Mouse (Mus musculus) G1E-ER4 (cell line): ENCODE measurements around the gene Akap14. TPM values are rescaled to one million over a fixed set of nuclear protein-coding genes. Genes with fewer than 3 reads are reported as not detected.

Source experiments
- GATA1 ChIP-seq: IDR thresholded peaks from one replicate; pipeline ENCODE4 v1.8.0; 2012; ENCODE audit warnings: low read length, inconsistent platforms
- polyA plus RNA-seq: library from polyadenylated mRNA; stranded (reverse); fragments of >175 nt; gene quantifications from 2 replicates; pipeline ENCODE4 v1.2.3, GENCODE M21; 2012

Akap14 gene
- not detected in 2 replicates for polyA plus RNA-seq

GRCm38 (mm10) chrX:37168742-37169141, at the start of gene Akap14:
Akap14 (minus strand) TSS chrX:37168842.
- TF ChIP-seq GATA1: no peak

GRCm38 (mm10) chrX:37210941-37211340, 42.3 kb upstream of the Akap14 start, which contains the start of gene Gm9:
Gm9 (minus strand) TSS chrX:37211041.
- no peak for TF ChIP-seq GATA1

- no peak for TF ChIP-seq GATA1
These were observed 30.0 kb upstream of the Akap14 start for GRCm38 (mm10) chrX:37198676-37199075.

GRCm38 (mm10) chrX:37191744-37192379, 23.2 kb upstream of the Akap14 start:
- no peak for TF ChIP-seq GATA1

GRCm38 (mm10) chrX:37191105-37191743, 22.6 kb upstream of the Akap14 start, which contains the start of the genes Ndufa1 and Rnf113a1:
Ndufa1 (minus strand) TSS chrX:37191163.
Rnf113a1 (plus strand) TSS chrX:37191245.
- no peak for TF ChIP-seq GATA1

- no peak for TF ChIP-seq GATA1
These were observed 22.1 kb upstream of the Akap14 start for GRCm38 (mm10) chrX:37190755-37191104.

GRCm38 (mm10) chrX:37167085-37167484, 1.6 kb downstream of the Akap14 start:
- no peak for TF ChIP-seq GATA1

GRCm38 (mm10) chrX:37163115-37163514, 5.5 kb downstream of the Akap14 start:
- no peak for TF ChIP-seq GATA1

GRCm38 (mm10) chrX:37161169-37161568, 7.5 kb downstream of the Akap14 start:
- no peak for TF ChIP-seq GATA1

GRCm38 (mm10) chrX:37157839-37158238, 10.8 kb downstream of the Akap14 start:
- no peak for TF ChIP-seq GATA1

- TF ChIP-seq GATA1: no peak
These were observed 23.7 kb downstream of the Akap14 start for GRCm38 (mm10) chrX:37144954-37145353.

GRCm38 (mm10) chrX:37141732-37142131, 26.9 kb downstream of the Akap14 start:
- TF ChIP-seq GATA1: no peak

- TF ChIP-seq GATA1: no peak
These were observed 41.8 kb downstream of the Akap14 start, which contains the start of gene Nkap for GRCm38 (mm10) chrX:37126671-37127358. Nkap (plus strand) TSS chrX:37126795.

GRCm38 (mm10) chrX:37125511-37125910, 43.1 kb downstream of the Akap14 start:
- no peak for TF ChIP-seq GATA1

- TF ChIP-seq GATA1: no peak
These were observed 48.4 kb downstream of the Akap14 start for GRCm38 (mm10) chrX:37120212-37120611.

GRCm38 (mm10) chrX:37119585-37119984, 49.1 kb downstream of the Akap14 start:
- no peak for TF ChIP-seq GATA1
